ENCODE assay signal across 32 mouse cellular contexts in the genomic region with DNA sequence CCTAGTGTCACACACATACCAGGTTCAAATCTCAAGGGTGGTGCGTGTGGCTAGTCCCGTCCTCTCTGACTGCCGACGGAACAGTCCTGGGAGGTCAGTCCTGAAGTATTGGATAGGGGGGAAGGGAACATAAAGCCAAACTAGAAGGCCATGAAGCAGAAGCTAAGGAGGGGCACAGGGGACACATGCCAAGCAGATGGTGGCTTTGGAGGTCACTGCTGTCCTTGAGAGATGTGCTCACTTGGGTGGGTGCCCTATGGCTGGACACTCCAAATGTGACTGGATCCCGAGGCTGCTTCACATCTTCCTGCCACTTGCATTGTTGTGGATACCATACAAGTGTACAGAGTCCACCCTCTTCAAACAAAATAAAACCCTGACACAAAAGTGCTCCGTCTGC.
DNase-seq lines count a peak whose midpoint lies in the region; ATAC-seq and TF ChIP-seq lines count a peak whose summit lies in the region.
"Had no signal": no experiment of that assay in that cellular context is flagged by ENCODE, and none has a peak within 500 bp of the region (broad histone marks: within the 10 kb centered on the region; RNA-seq: fewer than 3 reads in every experiment).

No protein-coding gene starts in this region.

- TF ChIP-seq CTCF in gastrocnemius, adult 2 months (IDR thresholded peaks at IDR 0.05) = no peak
- TF ChIP-seq CTCF in liver, postnatal 0 days (IDR thresholded peaks at IDR 0.05; ENCODE audit: low read depth) = no peak

- no peaks in the 10 kb centered on the region; the same call in 1 of the 2 replicates for H3K4me1 ChIP-seq in liver, postnatal 0 days (ENCODE audit: insufficient read depth)
- peaks cover 41% of the 10 kb centered on the region for H3K4me1 ChIP-seq in liver, embryonic 12.5 days

- H3K27ac ChIP-seq in gastrocnemius, adult 2 months = peak overlapping the region; percentile 89
- H3K27ac ChIP-seq in liver, postnatal 0 days (ENCODE audit: low read depth) = no peak overlapping the region
- H3K27ac ChIP-seq in liver, embryonic 12.5 days = no peak overlapping the region
- H3K27ac ChIP-seq: heart, embryonic 10.5 days; heart, embryonic 15.5 days; limb, embryonic 12.5 days; liver, embryonic 13.5 days; neural tube, embryonic 12.5 days; stomach, postnatal 0 days had no signal

- TF ChIP-seq EP300 in liver, postnatal 0 days (IDR thresholded peaks at IDR 0.05; ENCODE audit: low read depth) = no peak

- no peaks in the 10 kb centered on the region for H3K27me3 ChIP-seq in liver, postnatal 0 days (ENCODE audit: insufficient read depth, low read length)
- H3K27me3 ChIP-seq in liver, embryonic 12.5 days (replicated peaks) = no peaks in the 10 kb centered on the region
- H3K27me3 ChIP-seq: embryonic facial prominence, embryonic 13.5 days; forebrain, embryonic 15.5 days; heart, embryonic 15.5 days; limb, embryonic 12.5 days; liver, embryonic 13.5 days; neural tube, embryonic 12.5 days; Patski had no signal

- H3K9me3 ChIP-seq in liver, postnatal 0 days (ENCODE audit: low read length) = no peaks in the 10 kb centered on the region
- no peaks in the 10 kb centered on the region for H3K9me3 ChIP-seq in liver, embryonic 12.5 days (replicated peaks)
- H3K9me3 ChIP-seq: embryonic facial prominence, embryonic 13.5 days; forebrain, embryonic 15.5 days; G1E; heart, embryonic 10.5 days; heart, embryonic 15.5 days; hindbrain, embryonic 13.5 days; limb, embryonic 12.5 days; liver, embryonic 13.5 days; midbrain, embryonic 10.5 days; neural tube, embryonic 12.5 days had no signal

- no peak overlapping the region for H3K9ac ChIP-seq in liver, postnatal 0 days (replicated peaks)
- H3K9ac ChIP-seq in liver, embryonic 12.5 days = no peak overlapping the region
- H3K9ac ChIP-seq: embryonic facial prominence, embryonic 13.5 days; forebrain, embryonic 15.5 days; heart, embryonic 15.5 days; hindbrain, embryonic 13.5 days; limb, embryonic 12.5 days; liver, embryonic 13.5 days; neural tube, embryonic 12.5 days had no signal

- H3K4me2 ChIP-seq in liver, postnatal 0 days (ENCODE audit: low read depth, low read length) = no peak overlapping the region
- no peak overlapping the region for H3K4me2 ChIP-seq in liver, embryonic 12.5 days
- H3K4me2 ChIP-seq: embryonic facial prominence, embryonic 13.5 days; forebrain, embryonic 15.5 days; heart, embryonic 15.5 days; hindbrain, embryonic 13.5 days; limb, embryonic 12.5 days; liver, embryonic 13.5 days; neural tube, embryonic 12.5 days had no signal

- WGBS in liver, postnatal 0 days (ENCODE audit: insufficient replicate concordance) = 83% methylated on average over 6 of the region's 6 CpGs
- 83% methylated on average over 6 of the region's 6 CpGs for WGBS in liver, embryonic 12.5 days (ENCODE audit: insufficient replicate concordance)

- peak; percentile 62 for DNase-seq in adrenal gland, adult 2 months
- DNase-seq in adrenal gland, postnatal 25 days = no peak
- DNase-seq in gastrocnemius, adult 2 months = peak; percentile 44
- DNase-seq in gastrocnemius, adult 18-20 months (ENCODE audit: low spot score) = no peak
- DNase-seq in liver, postnatal 0 days = no peak
- no peak for DNase-seq in cerebellum, adult 9-10 months
- DNase-seq in Muller cell, postnatal 12 days (ENCODE audit: inconsistent ontology term) = no peak
- DNase-seq: cerebellum, adult 8-10 months; gastrocnemius, postnatal 14 days; kidney, adult 9 months; kidney, postnatal 10 days; liver, embryonic 13.5 days; lung, adult 2 months; lung, postnatal 10 days; right cerebral cortex, adult 18-20 months; thymus, adult 18-20 months; thymus, postnatal 25 days had no signal

- no peak overlapping the region for H3K4me3 ChIP-seq in gastrocnemius, adult 2 months
- no peak overlapping the region for H3K4me3 ChIP-seq in liver, postnatal 0 days (ENCODE audit: low read depth, low read length)
- H3K4me3 ChIP-seq in liver, embryonic 12.5 days = no peak overlapping the region
- H3K4me3 ChIP-seq: embryonic facial prominence, embryonic 13.5 days; erythroblast, embryonic 14.5 days; forebrain, embryonic 15.5 days; heart, embryonic 10.5 days; heart, embryonic 15.5 days; hindbrain, embryonic 13.5 days; left cerebral cortex, adult 2 months; limb, embryonic 12.5 days; liver, embryonic 13.5 days; midbrain, embryonic 10.5 days; neural tube, embryonic 12.5 days had no signal

- peaks cover 2% of the 10 kb centered on the region; the same call in 1 of the 2 replicates for H3K36me3 ChIP-seq in liver, postnatal 0 days (replicated peaks; ENCODE audit: insufficient read depth, low read length)
- peaks cover 35% of the 10 kb centered on the region for H3K36me3 ChIP-seq in liver, embryonic 12.5 days
- H3K36me3 ChIP-seq: embryonic facial prominence, embryonic 13.5 days; forebrain, embryonic 15.5 days; heart, embryonic 10.5 days; heart, embryonic 15.5 days; hindbrain, embryonic 13.5 days; limb, embryonic 12.5 days; midbrain, embryonic 10.5 days; neural tube, embryonic 12.5 days had no signal

- intact Hi-C loops in gastrocnemius, adult 2 months (cut with DNase I) = no loop called here

- peak; percentile 6; the same call in 1 of the 2 replicates for ATAC-seq in liver, postnatal 0 days
- no peak for ATAC-seq in liver, embryonic 12.5 days
- ATAC-seq: forebrain, embryonic 15.5 days; midbrain, embryonic 16.5 days; Patski had no signal

Comparison
In these comparisons a context has a peak if more than half of its experiments do, and no peak if none do; other contexts are left out.
1. DNase-seq: peak in adrenal gland, adult 2 months (single experiment) and gastrocnemius, adult 2 months (single experiment); none in adrenal gland, postnatal 25 days (single experiment), gastrocnemius, adult 18-20 months (single experiment), liver, postnatal 0 days (single experiment), cerebellum, adult 9-10 months (single experiment) and Muller cell, postnatal 12 days (single experiment).